Mouse (Mus musculus) midbrain, embryonic 16.5 days (tissue): Measurements from ENCODE around the gene Slc39a12. TPM values are rescaled to one million over a fixed set of nuclear protein-coding genes. Genes with fewer than 3 reads are reported as not detected.

Experiments used
- ATAC-seq: fragments of 200-750 bp; cut with Nextera tagmentation; 2 replicates; pipeline ENCODE4 v1.8.0; 2017; ENCODE audit warnings: moderate TSS enrichment
- H3K27ac ChIP-seq: fragments of 300-500 bp; sonication (generic); 2 replicates; pipeline ENCODE4 v1.5.1; 2014; ENCODE audit warnings: mild to moderate bottlenecking, low read length, mixed read lengths
- H3K27me3 ChIP-seq: fragments of 300-500 bp; sonication (generic); 2 replicates; pipeline ENCODE4 v1.6.1; 2014; ENCODE audit warnings: low read depth, low read length, mixed read lengths; ENCODE audit not compliant: control insufficient read depth, insufficient read depth
- H3K36me3 ChIP-seq: fragments of 300-500 bp; sonication (generic); 2 replicates; pipeline ENCODE4 v1.6.1; 2014; ENCODE audit warnings: mild to moderate bottlenecking, low read length, moderate library complexity, mixed read lengths; ENCODE audit not compliant: control insufficient read depth, insufficient read depth
- H3K4me1 ChIP-seq: fragments of 300-500 bp; sonication (generic); 2 replicates; pipeline ENCODE4 v1.6.1; 2014; ENCODE audit warnings: mild to moderate bottlenecking, low read length, mixed read lengths; ENCODE audit not compliant: control insufficient read depth, insufficient read depth
- H3K4me2 ChIP-seq: fragments of 300-500 bp; sonication (generic); 2 replicates; pipeline ENCODE4 v1.6.1; 2014; ENCODE audit warnings: mild to moderate bottlenecking, low read length, mixed read lengths
- H3K4me3 ChIP-seq: fragments of 300-500 bp; sonication (generic); 2 replicates; pipeline ENCODE4 v1.5.1; 2014; ENCODE audit warnings: low read depth, mild to moderate bottlenecking, low read length, moderate library complexity, mixed read lengths
- H3K9ac ChIP-seq: fragments of 300-500 bp; sonication (generic); 2 replicates; pipeline ENCODE4 v1.6.1; 2014; ENCODE audit warnings: low read depth, low read length, mixed read lengths
- H3K9me3 ChIP-seq: fragments of 300-500 bp; sonication (generic); replicated peaks from 2 replicates; pipeline ENCODE4 v1.6.1; 2014; ENCODE audit warnings: mild to moderate bottlenecking, low read length, mixed read lengths; ENCODE audit not compliant: control insufficient read depth, poor library complexity, severe bottlenecking
- WGBS: fragments of 180-500 bp; shearing (Covaris S2); extraction: QIAGEN DNeasy Blood & Tissue Kit; methylation state at CpG from one replicate; pipeline ENCODE4 v1.1.7; 2014; 5-methylcytosine and 5-hydroxymethylcytosine counted together
- polyA plus RNA-seq: library from polyadenylated mRNA; unstranded; fragments of >200 nt; fragmentation: Nextera tagmentation; extraction: Ambion mirVana; gene quantifications from 2 replicates; pipeline ENCODE4 v1.2.1, GENCODE M21; 2015

Slc39a12 gene
- polyA plus RNA-seq, result 2.6 and 4.7 TPM in 2 replicates

DNA sequence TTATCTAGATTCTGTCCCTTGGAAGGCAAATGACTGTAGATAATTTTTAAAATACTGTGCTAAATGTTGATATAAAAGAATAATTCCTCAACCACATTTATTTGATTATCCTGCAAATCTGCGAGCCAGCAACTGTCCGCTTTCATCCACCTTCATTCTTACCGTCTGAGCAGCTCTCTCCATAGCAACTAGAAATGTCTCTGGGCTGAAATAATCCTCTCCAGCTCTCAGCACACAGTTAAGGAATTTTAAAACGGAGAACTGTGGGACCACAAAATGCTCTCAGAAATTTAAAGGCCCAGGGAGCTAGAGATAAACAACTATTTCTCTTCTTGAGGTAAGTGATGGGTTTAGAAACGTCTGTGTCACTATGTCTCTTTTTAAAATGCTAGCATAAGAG is at the start of gene Slc39a12:
Gene Slc39a12, plus strand, starts transcription at position 155 of the 400 bp plus-strand sequence.
- H3K4me3 ChIP-seq, result no peak within 1 kb of the TSS
- H3K27me3 ChIP-seq, result no peaks in the 10 kb centered on the region
- H3K36me3 ChIP-seq, result no peaks in the 10 kb centered on the region
- 18% methylated on average over 5 of the region's 5 CpGs for WGBS
- H3K4me2 ChIP-seq, result peak within 1 kb of the TSS; percentile 7; the same call in 1 of the 2 replicates
- H3K9me3 ChIP-seq, result no peaks in the 10 kb centered on the region
- H3K27ac ChIP-seq, result no peak within 1 kb of the TSS; the same call in 1 of the 2 replicates
- no peak within 1 kb of the TSS for H3K9ac ChIP-seq
- H3K4me1 ChIP-seq, result peaks cover 4% of the 10 kb centered on the region; the same call in 1 of the 2 replicates
- ATAC-seq, result peak; percentile 90

DNA sequence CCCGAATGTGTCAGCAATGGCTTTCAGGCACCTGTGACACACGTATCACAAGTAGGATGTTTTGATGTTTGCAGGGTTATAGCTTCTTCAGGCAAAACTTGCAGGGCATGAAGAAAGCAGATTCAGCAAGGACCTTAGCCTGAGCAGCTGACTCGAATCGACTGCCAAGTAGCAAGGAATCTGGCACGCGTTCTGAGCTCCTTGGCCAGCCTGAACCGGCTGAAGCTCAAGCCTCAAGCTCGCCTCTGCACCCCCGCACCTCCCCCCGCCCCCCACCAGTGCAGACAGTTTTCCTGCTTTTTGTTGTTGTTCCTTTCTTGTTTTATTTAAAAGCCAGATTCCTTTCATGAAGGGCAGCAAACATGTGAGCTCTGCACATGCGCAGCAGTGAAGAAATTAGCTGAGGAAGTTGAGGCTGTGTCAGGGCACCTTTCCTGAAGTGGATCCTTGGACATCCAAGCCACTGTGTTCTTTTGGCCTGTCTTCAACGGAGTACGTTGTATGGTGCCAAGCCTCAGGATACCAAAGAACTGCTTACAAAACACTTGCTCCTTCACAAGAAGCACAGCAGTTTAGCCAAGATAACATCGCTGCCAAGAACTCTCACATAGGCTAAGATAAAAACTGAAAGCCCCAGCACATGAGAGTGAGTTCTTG is 46.3 kb upstream of the Slc39a12 start:
- no peak overlapping the region for H3K4me3 ChIP-seq
- no peak overlapping the region; the same call in 1 of the 2 replicates for H3K4me2 ChIP-seq
- H3K4me1 ChIP-seq, result no peaks in the 10 kb centered on the region; the same call in 1 of the 2 replicates
- H3K27me3 ChIP-seq, result no peaks in the 10 kb centered on the region
- no peaks in the 10 kb centered on the region for H3K9me3 ChIP-seq
- H3K36me3 ChIP-seq, result no peaks in the 10 kb centered on the region
- ATAC-seq, result peak; percentile 91
- no peak overlapping the region for H3K9ac ChIP-seq
- H3K27ac ChIP-seq, result peak overlapping the region; percentile 10; the same call in 1 of the 2 replicates
- WGBS, result 76% methylated on average over 14 of the region's 14 CpGs

GRCm38 (mm10) chr2:14342309-14342839 is 45.7 kb upstream of the Slc39a12 start:
- Histone ChIP-seq H3K9me3 (no peaks in the 10 kb centered on the region), H3K27ac (peak overlapping the region; percentile 10; the same call in 1 of the 2 replicates), H3K9ac (no peak overlapping the region), H3K4me3 (no peak overlapping the region), H3K36me3 (no peaks in the 10 kb centered on the region), H3K4me2 (no peak overlapping the region), H3K27me3 (no peaks in the 10 kb centered on the region), H3K4me1 (no peaks in the 10 kb centered on the region; the same call in 1 of the 2 replicates)
- ATAC-seq, result no peak
- WGBS, result 87% methylated on average over 8 of the region's 8 CpGs

- no peak overlapping the region for H3K27ac ChIP-seq
- no peak overlapping the region for H3K9ac ChIP-seq
- H3K36me3 ChIP-seq, result no peaks in the 10 kb centered on the region
- H3K4me1 ChIP-seq, result peaks cover 4% of the 10 kb centered on the region; the same call in 1 of the 2 replicates
- H3K9me3 ChIP-seq, result no peaks in the 10 kb centered on the region
- peak overlapping the region; percentile 7; the same call in 1 of the 2 replicates for H3K4me2 ChIP-seq
- peak; percentile 71 for ATAC-seq
- no peak overlapping the region for H3K4me3 ChIP-seq
- WGBS, result 63% methylated on average over 1 of the region's 1 CpGs
- no peaks in the 10 kb centered on the region for H3K27me3 ChIP-seq
Measured at GRCm38 (mm10) chr2:14388856-14389255, 740 bp downstream of the Slc39a12 start.

GRCm38 (mm10) chr2:14390900-14391299 is 2.8 kb downstream of the Slc39a12 start:
- no peak overlapping the region for H3K4me2 ChIP-seq
- H3K27ac ChIP-seq, result no peak overlapping the region
- no peaks in the 10 kb centered on the region for H3K36me3 ChIP-seq
- H3K27me3 ChIP-seq, result no peaks in the 10 kb centered on the region
- ATAC-seq, result no peak
- 62% methylated on average over 1 of the region's 1 CpGs for WGBS
- no peak overlapping the region for H3K4me3 ChIP-seq
- H3K9ac ChIP-seq, result no peak overlapping the region
- H3K9me3 ChIP-seq, result no peaks in the 10 kb centered on the region
- peaks cover 4% of the 10 kb centered on the region; the same call in 1 of the 2 replicates for H3K4me1 ChIP-seq

DNA sequence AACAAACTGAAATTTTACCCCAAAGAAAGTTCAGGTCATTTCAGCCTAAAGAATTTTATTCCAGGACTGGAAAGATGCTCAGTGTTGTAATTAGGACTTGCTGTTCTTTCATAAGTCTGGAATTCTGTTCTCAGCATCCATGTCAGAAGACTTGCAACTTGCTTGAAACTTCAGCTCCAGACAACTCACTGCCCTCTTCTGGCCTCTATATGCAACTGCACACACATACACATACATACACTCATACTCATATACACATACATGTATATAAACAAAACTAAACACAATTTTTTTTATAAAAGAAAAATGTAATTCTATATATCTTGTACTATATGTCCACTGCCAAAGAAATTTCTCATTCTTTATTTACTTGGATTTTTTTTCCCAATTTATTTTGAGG is 14.9 kb downstream of the Slc39a12 start:
- no peak overlapping the region for H3K27ac ChIP-seq
- no peaks in the 10 kb centered on the region for H3K4me1 ChIP-seq
- H3K27me3 ChIP-seq, result no peaks in the 10 kb centered on the region
- no peaks in the 10 kb centered on the region for H3K36me3 ChIP-seq
- ATAC-seq, result no peak
- H3K9ac ChIP-seq, result no peak overlapping the region
- no peaks in the 10 kb centered on the region for H3K9me3 ChIP-seq
- H3K4me3 ChIP-seq, result no peak overlapping the region
- no peak overlapping the region for H3K4me2 ChIP-seq

DNA sequence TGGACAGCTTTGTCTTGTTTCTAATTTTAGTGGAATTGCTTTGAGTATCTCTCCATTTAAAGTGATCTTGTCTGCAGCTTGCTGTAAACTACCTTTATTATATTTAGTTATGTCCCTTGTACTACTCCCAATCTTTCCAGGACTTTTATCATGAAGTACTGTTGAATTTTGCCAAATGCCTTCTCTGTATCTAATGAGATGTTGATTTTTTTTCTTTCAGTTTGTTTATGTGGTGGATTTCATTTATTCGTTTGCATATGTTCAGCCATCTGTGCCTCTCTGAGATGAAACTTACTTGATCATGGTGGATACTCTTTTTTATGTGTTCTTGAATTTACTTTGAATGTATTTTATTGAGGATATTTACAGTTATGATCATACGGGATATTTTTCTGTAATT is 40.9 kb downstream of the Slc39a12 start:
- no peaks in the 10 kb centered on the region for H3K27me3 ChIP-seq
- WGBS, result 95% methylated on average over 2 of the region's 2 CpGs
- H3K27ac ChIP-seq, result no peak overlapping the region
- H3K36me3 ChIP-seq, result no peaks in the 10 kb centered on the region
- no peaks in the 10 kb centered on the region for H3K9me3 ChIP-seq
- no peak overlapping the region for H3K9ac ChIP-seq
- ATAC-seq, result no peak
- H3K4me1 ChIP-seq, result no peaks in the 10 kb centered on the region
- no peak overlapping the region for H3K4me3 ChIP-seq
- no peak overlapping the region for H3K4me2 ChIP-seq

DNA sequence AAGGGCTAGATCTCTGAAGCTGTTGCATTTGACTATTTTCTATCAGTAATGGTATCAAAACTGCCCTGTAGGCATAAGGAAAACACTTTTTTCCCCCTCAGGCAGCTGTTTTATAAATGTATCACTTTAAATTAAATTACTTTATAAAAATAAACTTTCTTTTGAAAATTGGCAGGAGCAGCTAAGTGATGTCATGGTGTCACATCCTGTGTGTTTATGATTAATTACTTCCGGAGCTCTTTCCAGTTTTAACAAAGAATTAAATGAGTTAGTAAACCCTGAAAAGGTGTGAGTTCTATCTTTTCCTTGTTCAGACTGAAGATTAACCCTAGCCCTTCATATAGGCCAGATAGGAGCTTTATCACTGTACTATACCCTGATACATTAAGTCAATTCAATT is 59.2 kb downstream of the Slc39a12 start:
- ATAC-seq, result no peak
- 76% methylated on average over 1 of the region's 1 CpGs for WGBS
- no peak overlapping the region for H3K4me3 ChIP-seq
- no peaks in the 10 kb centered on the region for H3K36me3 ChIP-seq
- H3K27me3 ChIP-seq, result no peaks in the 10 kb centered on the region
- H3K9me3 ChIP-seq, result no peaks in the 10 kb centered on the region
- H3K9ac ChIP-seq, result no peak overlapping the region
- H3K4me2 ChIP-seq, result no peak overlapping the region
- no peak overlapping the region for H3K27ac ChIP-seq
- H3K4me1 ChIP-seq, result no peaks in the 10 kb centered on the region

DNA sequence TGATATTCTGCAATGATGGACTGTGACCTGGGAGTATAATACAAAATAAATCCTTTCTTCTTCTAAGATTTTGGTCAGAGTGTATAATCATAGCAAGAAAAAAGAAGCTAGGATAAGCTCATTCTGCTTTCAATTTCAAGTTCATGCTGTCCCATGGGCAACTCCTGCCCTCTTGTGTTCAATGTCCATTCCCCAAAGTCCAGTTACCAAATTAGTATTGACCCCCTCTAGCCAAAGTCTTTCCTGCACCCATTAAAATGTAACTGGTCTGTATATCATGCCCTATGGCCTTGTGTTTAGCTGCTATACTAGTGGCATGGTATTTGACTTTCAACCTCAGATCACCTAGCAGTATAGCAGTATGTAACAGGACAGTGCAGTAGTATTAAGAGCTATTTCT is 62.8 kb downstream of the Slc39a12 start:
- H3K4me2 ChIP-seq, result no peak overlapping the region
- no peak for ATAC-seq
- H3K9me3 ChIP-seq, result no peaks in the 10 kb centered on the region
- no peak overlapping the region for H3K4me3 ChIP-seq
- no peaks in the 10 kb centered on the region for H3K27me3 ChIP-seq
- no peak overlapping the region for H3K27ac ChIP-seq
- no peaks in the 10 kb centered on the region for H3K4me1 ChIP-seq
- H3K36me3 ChIP-seq, result no peaks in the 10 kb centered on the region
- no peak overlapping the region for H3K9ac ChIP-seq
